Mouse (Mus musculus) ovary, adult 18-20 months (tissue): ENCODE results near the gene Dnajb7.

Source experiments
- DNase-seq: peaks from one replicate; pipeline ENCODE4 v3.0.0; 2022; ENCODE audit warnings: low spot score, mixed read lengths

Gene Dnajb7

GRCm38 (mm10) chr15:81365246-81365645 is 42.9 kb downstream of the Dnajb7 start:
- no peak for DNase-seq

- no peak for DNase-seq
These were observed 43.8 kb downstream of the Dnajb7 start for GRCm38 (mm10) chr15:81364271-81364670.

GRCm38 (mm10) chr15:81362501-81362900 is 45.6 kb downstream of the Dnajb7 start:
- DNase-seq = no peak

GRCm38 (mm10) chr15:81361417-81362015 is 46.6 kb downstream of the Dnajb7 start:
- no peak for DNase-seq

GRCm38 (mm10) chr15:81361022-81361404 is 47.1 kb downstream of the Dnajb7 start:
- no peak for DNase-seq

GRCm38 (mm10) chr15:81360345-81361021 is 47.6 kb downstream of the Dnajb7 start, which contains the start of gene Slc25a17:
Gene Slc25a17 (minus strand): TSS chr15:81360812.
- DNase-seq = peak; percentile 94

- DNase-seq = no peak
These were observed 48.7 kb downstream of the Dnajb7 start for GRCm38 (mm10) chr15:81359421-81359820.

- no peak for DNase-seq
These were observed 49.2 kb downstream of the Dnajb7 start for GRCm38 (mm10) chr15:81358943-81359342.

GRCm38 (mm10) chr15:81356946-81357345 is 51.2 kb downstream of the Dnajb7 start:
- no peak for DNase-seq
